Mouse (Mus musculus) stomach, embryonic 16.5 days (tissue): ENCODE measurements around the gene Lgals7. TPM values are rescaled to one million over a fixed set of nuclear protein-coding genes. Genes with fewer than 3 reads are reported as not detected.
"Not testable (repeated sequence)": the region's sequence is repeated elsewhere in the genome, so short reads cannot be mapped to it uniquely, and the experiment has no call there.

Experiments
- ATAC-seq: fragments of 200-750 bp; cut with Nextera tagmentation; 2 replicates; pipeline ENCODE4 v1.8.0; 2017; ENCODE audit warnings: moderate number of reproducible peaks, moderate TSS enrichment; ENCODE audit not compliant: insufficient read depth, low FRiP score
- H3K27ac ChIP-seq: fragments of 300-500 bp; sonication (generic); 2 replicates; pipeline ENCODE4 v1.5.1; 2014; ENCODE audit warnings: low read length
- H3K27me3 ChIP-seq: fragments of 300-500 bp; sonication (generic); 2 replicates; pipeline ENCODE4 v1.6.1; 2014; ENCODE audit warnings: low read length, control low read depth, mixed read lengths; ENCODE audit not compliant: control insufficient read depth, insufficient read depth
- H3K36me3 ChIP-seq: fragments of 300-500 bp; sonication (generic); 2 replicates; pipeline ENCODE4 v1.6.1; 2014; ENCODE audit warnings: low read length; ENCODE audit not compliant: control insufficient read depth, insufficient read depth
- H3K4me1 ChIP-seq: fragments of 300-500 bp; sonication (generic); 2 replicates; pipeline ENCODE4 v1.6.1; 2014; ENCODE audit warnings: low read length, control low read depth, mixed read lengths; ENCODE audit not compliant: control insufficient read depth, insufficient read depth
- H3K4me2 ChIP-seq: fragments of 300-500 bp; sonication (generic); 2 replicates; pipeline ENCODE4 v1.6.1; 2014; ENCODE audit warnings: low read depth, low read length, mixed read lengths
- H3K4me3 ChIP-seq: fragments of 300-500 bp; sonication (generic); replicated peaks from 2 replicates; pipeline ENCODE4 v1.5.1; 2014; ENCODE audit warnings: mild to moderate bottlenecking, low read length
- H3K9ac ChIP-seq: fragments of 300-500 bp; sonication (generic); 2 replicates; pipeline ENCODE4 v1.6.1; 2014; ENCODE audit warnings: low read length
- H3K9me3 ChIP-seq: fragments of 300-500 bp; sonication (generic); replicated peaks from 2 replicates; pipeline ENCODE4 v1.6.1; 2016; ENCODE audit warnings: low read length, control low read depth; ENCODE audit not compliant: control insufficient read depth
- WGBS: fragments of 180-500 bp; shearing (Covaris S2); extraction: QIAGEN DNeasy Blood & Tissue Kit; methylation state at CpG from one replicate; pipeline ENCODE4 v1.1.7; 2014; 5-methylcytosine and 5-hydroxymethylcytosine counted together
- polyA plus RNA-seq: library from polyadenylated mRNA; unstranded; fragments of >200 nt; fragmentation: Nextera tagmentation; extraction: Ambion mirVana; gene quantifications from 2 replicates; pipeline ENCODE4 v1.2.1, GENCODE M21; 2015

The Lgals7 gene
- polyA plus RNA-seq, 1 experiment from 2014 or later, result 5.8 TPM

DNA sequence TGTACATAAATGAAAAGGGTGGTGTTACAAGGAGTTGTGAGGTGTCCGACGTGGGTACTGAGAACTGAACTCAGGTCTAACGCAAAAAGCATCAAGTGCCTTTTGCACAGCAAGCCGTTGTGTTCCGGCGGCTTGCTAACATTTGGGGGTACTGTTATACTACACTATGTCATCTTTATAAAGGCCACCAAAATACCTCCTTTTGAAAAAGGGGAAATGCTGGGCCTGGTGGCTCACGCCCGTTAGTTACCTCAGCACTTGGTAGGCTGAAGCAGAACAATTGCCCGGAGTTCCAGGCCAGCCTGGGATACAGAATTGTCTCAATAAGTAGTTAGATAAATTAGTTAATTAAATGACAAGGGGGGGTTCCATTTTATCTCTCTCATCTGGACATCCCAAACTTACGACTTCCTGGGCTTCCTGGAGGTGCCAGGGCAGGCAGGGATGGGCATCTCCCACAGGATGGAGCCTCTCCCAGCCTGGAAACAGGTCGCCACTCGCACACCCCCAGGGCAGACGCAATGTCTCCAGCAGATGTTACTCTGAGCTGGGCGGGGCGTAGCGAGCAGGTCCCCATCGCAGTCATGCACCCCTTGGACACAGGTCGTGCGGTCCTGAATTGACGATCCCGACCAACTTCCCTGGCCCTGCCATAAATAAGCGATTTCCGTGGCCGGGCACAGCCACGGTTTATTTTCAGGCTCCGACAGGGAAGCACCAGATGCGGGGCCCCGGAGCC lies 3.3 kb downstream of the Lgals7 start:
- peaks cover 30% of the 10 kb centered on the region for H3K4me1 ChIP-seq
- H3K27me3 ChIP-seq, result no peaks in the 10 kb centered on the region
- H3K9ac ChIP-seq, result peak overlapping the region; percentile 61; the same call in 1 of the 2 replicates
- no peaks in the 10 kb centered on the region for H3K36me3 ChIP-seq
- 89% methylated on average over 28 of the region's 28 CpGs for WGBS
- no peak overlapping the region for H3K4me3 ChIP-seq
- H3K27ac ChIP-seq, result peak overlapping the region; percentile 62; the same call in 1 of the 2 replicates
- no peak overlapping the region for H3K4me2 ChIP-seq
- no peak for ATAC-seq
- no peaks in the 10 kb centered on the region for H3K9me3 ChIP-seq

- not testable (repeated sequence) for H3K9me3 ChIP-seq, H3K27me3 ChIP-seq, H3K36me3 ChIP-seq
- 0 out of 2 replicates have a peak overlapping the region, but pooled peaks have one; percentile 15 for H3K4me3 ChIP-seq
- WGBS, result 26% methylated on average over 23 of the region's 23 CpGs
- peak; percentile 30; the same call in 1 of the 2 replicates for ATAC-seq
- H3K4me1 ChIP-seq, result peaks cover 30% of the 10 kb centered on the region
- peak overlapping the region; percentile 38 for H3K4me2 ChIP-seq
- H3K9ac ChIP-seq, result peak overlapping the region; percentile 61; the same call in 1 of the 2 replicates
- peak overlapping the region; percentile 62; the same call in 1 of the 2 replicates for H3K27ac ChIP-seq
Observed at GRCm38 (mm10) chr7:28867508-28868340, 4.1 kb downstream of the Lgals7 start.

DNA sequence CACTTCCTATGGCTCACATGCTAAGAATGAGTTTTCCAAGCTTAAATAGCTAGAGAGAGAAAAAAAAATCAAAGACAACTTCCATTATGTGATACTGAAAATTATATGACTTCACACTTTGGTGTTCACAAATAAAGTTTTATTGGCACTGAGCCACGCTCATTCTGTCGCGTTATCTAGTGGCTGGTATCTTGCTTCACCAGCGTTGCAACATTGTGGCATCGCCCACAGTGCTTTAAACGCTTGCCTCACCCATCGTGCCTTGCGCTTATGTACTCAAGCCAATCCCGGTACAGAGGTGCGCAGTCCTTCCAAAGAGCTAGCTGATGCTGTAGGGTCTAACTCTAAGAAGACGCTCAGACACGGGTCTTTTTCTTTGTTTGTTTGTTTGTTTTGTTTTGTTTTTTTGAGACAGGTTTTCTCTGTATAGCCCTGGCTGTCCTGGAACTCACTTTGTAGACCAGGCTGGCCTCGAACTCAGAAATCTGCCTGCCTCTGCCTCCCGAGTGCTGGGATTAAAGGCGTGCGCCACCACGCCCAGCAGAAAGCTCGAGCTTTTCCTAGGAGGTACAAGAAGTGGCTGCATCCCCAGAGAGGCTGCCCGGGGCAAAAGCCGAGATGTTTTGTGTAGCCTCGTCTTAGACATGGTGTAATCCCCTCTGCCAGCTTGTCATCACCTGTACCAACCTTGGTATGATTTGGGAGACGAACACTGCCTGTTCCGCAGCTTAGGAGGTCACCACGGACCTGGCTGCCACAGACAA lies 7.4 kb downstream of the Lgals7 start:
- no peak overlapping the region for H3K4me2 ChIP-seq
- H3K4me3 ChIP-seq, result no peak overlapping the region
- 83% methylated on average over 24 of the region's 24 CpGs for WGBS
- H3K4me1 ChIP-seq, result peaks cover 9% of the 10 kb centered on the region
- no peaks in the 10 kb centered on the region for H3K27me3 ChIP-seq
- no peak for ATAC-seq
- H3K27ac ChIP-seq, result no peak overlapping the region
- no peaks in the 10 kb centered on the region for H3K9me3 ChIP-seq
- no peaks in the 10 kb centered on the region for H3K36me3 ChIP-seq
- no peak overlapping the region for H3K9ac ChIP-seq

DNA sequence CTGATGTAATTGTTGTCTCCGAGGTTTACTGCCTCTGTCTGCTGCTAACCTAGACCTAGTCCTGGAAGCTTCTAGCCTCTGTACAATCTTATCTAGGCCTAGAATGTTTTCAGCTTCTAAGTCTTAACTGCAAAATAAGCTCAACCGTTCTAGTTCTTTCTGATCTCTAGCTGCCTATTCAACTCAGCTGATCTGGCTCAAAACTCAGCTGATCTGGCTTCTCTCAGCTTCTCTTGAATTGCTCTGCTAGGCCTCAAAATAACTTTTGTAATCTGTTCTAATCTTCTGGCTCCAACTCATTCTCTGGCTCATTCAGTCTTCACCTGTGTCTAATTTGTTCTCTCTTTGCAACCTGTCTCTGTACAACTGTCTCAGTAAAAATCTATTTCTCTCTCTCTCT lies 10.9 kb downstream of the Lgals7 start:
- H3K4me3 ChIP-seq, result no peak overlapping the region
- H3K4me2 ChIP-seq, result no peak overlapping the region
- no peak overlapping the region for H3K27ac ChIP-seq
- 73% methylated on average over 2 of the region's 2 CpGs for WGBS
- H3K36me3 ChIP-seq, result no peaks in the 10 kb centered on the region
- H3K9me3 ChIP-seq, result no peaks in the 10 kb centered on the region
- ATAC-seq, result no peak
- H3K9ac ChIP-seq, result no peak overlapping the region
- no peaks in the 10 kb centered on the region for H3K27me3 ChIP-seq
- no peaks in the 10 kb centered on the region for H3K4me1 ChIP-seq

DNA sequence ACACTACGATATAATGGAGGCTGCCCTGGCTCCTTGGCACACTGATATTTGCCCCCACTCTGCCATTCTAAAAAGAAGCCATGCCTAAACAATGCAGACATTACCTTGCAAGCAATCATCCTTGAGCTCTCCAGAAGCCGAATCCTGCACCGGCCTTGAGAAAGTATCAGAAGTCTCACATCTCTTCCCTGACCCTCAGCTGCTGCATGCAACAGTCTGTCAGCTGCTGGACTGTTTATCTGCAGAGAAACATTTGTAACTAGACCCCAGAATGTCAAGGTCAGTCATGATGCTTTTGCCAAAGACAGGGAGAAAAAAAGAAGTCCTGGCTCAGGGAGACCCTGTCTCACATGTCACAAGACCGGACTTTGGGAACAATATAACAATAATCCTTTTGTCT lies 12.4 kb downstream of the Lgals7 start:
- WGBS, result 72% methylated on average over 4 of the region's 4 CpGs
- Histone ChIP-seq H3K27me3 (no peaks in the 10 kb centered on the region), H3K4me2 (no peak overlapping the region), H3K27ac (no peak overlapping the region), H3K9me3 (no peaks in the 10 kb centered on the region), H3K9ac (no peak overlapping the region), H3K36me3 (no peaks in the 10 kb centered on the region), H3K4me3 (no peak overlapping the region), H3K4me1 (no peaks in the 10 kb centered on the region)
- no peak for ATAC-seq

DNA sequence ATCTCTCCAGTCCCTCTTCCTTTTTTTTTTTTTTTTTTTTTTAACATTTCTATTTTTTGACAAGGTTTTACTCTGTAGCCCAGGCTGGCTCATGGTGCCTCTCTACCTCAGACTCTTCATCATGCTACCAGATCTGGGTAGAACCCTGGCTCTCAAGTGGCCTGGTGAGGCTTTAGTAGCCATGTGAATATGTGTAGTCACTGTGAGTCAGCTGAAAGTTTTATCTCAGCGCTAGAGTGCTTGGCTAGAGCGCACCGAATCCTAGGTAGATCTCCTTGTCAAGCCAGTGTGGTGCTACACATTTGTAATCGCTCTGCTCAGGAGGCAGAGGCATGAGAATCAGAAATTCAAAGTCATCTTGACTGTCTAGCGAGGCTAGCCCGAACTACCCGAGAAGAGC lies 13.5 kb downstream of the Lgals7 start:
- no peaks in the 10 kb centered on the region for H3K36me3 ChIP-seq
- H3K4me3 ChIP-seq, result no peak overlapping the region
- no peak overlapping the region for H3K9ac ChIP-seq
- H3K4me2 ChIP-seq, result no peak overlapping the region
- no peaks in the 10 kb centered on the region for H3K27me3 ChIP-seq
- no peak for ATAC-seq
- 82% methylated on average over 7 of the region's 7 CpGs for WGBS
- H3K27ac ChIP-seq, result no peak overlapping the region
- H3K4me1 ChIP-seq, result no peaks in the 10 kb centered on the region
- no peaks in the 10 kb centered on the region for H3K9me3 ChIP-seq

- no peak for ATAC-seq
- H3K9me3 ChIP-seq, result no peaks in the 10 kb centered on the region
- H3K9ac ChIP-seq, result no peak overlapping the region
- no peaks in the 10 kb centered on the region for H3K4me1 ChIP-seq
- no peak overlapping the region for H3K4me2 ChIP-seq
- H3K27ac ChIP-seq, result no peak overlapping the region
- 81% methylated on average over 4 of the region's 4 CpGs for WGBS
- H3K27me3 ChIP-seq, result no peaks in the 10 kb centered on the region
- no peaks in the 10 kb centered on the region for H3K36me3 ChIP-seq
- H3K4me3 ChIP-seq, result no peak overlapping the region
Observed at GRCm38 (mm10) chr7:28877856-28878255, 14.2 kb downstream of the Lgals7 start.

GRCm38 (mm10) chr7:28879606-28880005 lies 16.0 kb downstream of the Lgals7 start:
- Histone ChIP-seq H3K4me3 (no peak overlapping the region), H3K4me1 (no peaks in the 10 kb centered on the region), H3K36me3 (no peaks in the 10 kb centered on the region), H3K27ac (no peak overlapping the region), H3K9ac (no peak overlapping the region), H3K27me3 (no peaks in the 10 kb centered on the region), H3K9me3 (no peaks in the 10 kb centered on the region), H3K4me2 (no peak overlapping the region)
- WGBS, result 72% methylated on average over 7 of the region's 7 CpGs
- ATAC-seq, result no peak
